ENCODE assay signal across 21 mouse cellular contexts in genomic region chr16:90008504-90008903, GRCm38 (mm10).
DNase-seq lines count a peak whose midpoint lies in the region; ATAC-seq and TF ChIP-seq lines count a peak whose summit lies in the region.
"Had no signal": no experiment of that assay in that cellular context is flagged by ENCODE, and none has a peak within 500 bp of the region (broad histone marks: within the 10 kb centered on the region; RNA-seq: fewer than 3 reads in every experiment).

No protein-coding gene starts in this region.

- TF ChIP-seq CTCF in hindbrain, postnatal 0 days (IDR thresholded peaks at IDR 0.05; ENCODE audit: low read depth), result peak; percentile 42; the same call in 1 of the 2 replicates
- TF ChIP-seq CTCF in lung, postnatal 0 days (IDR thresholded peaks at IDR 0.05), result peak; percentile 36
- TF ChIP-seq CTCF in cortical plate, adult 2 months (IDR thresholded peaks at IDR 0.05; ENCODE audit: extremely low read depth, insufficient read depth, low read length), result peak; percentile 26; the same call in 1 of the 2 replicates

- H3K27me3 ChIP-seq in hindbrain, postnatal 0 days (ENCODE audit: insufficient read depth, low read length), result no peaks in the 10 kb centered on the region
- no peaks in the 10 kb centered on the region for H3K27me3 ChIP-seq in hindbrain, embryonic 14.5 days (ENCODE audit: control insufficient read depth, insufficient read depth, low read length)
- no peaks in the 10 kb centered on the region for H3K27me3 ChIP-seq in lung, postnatal 0 days (replicated peaks; ENCODE audit: insufficient read depth, low read length)
- H3K27me3 ChIP-seq in hindbrain, embryonic 11.5 days (ENCODE audit: control insufficient read depth, insufficient read depth, low read length), result no peaks in the 10 kb centered on the region
- H3K27me3 ChIP-seq: forebrain, embryonic 15.5 days; kidney, embryonic 15.5 days; liver, embryonic 12.5 days had no signal

- no peak overlapping the region for H3K4me2 ChIP-seq in hindbrain, postnatal 0 days (ENCODE audit: low read depth, low read length)
- H3K4me2 ChIP-seq in hindbrain, embryonic 14.5 days (replicated peaks), result no peak overlapping the region
- H3K4me2 ChIP-seq in lung, postnatal 0 days (replicated peaks; ENCODE audit: low read depth, low read length), result no peak overlapping the region
- H3K4me2 ChIP-seq in hindbrain, embryonic 11.5 days (replicated peaks; ENCODE audit: low read depth, low read length), result no peak overlapping the region
- H3K4me2 ChIP-seq: forebrain, embryonic 15.5 days; kidney, embryonic 15.5 days; liver, embryonic 12.5 days had no signal

- no peaks in the 10 kb centered on the region for H3K9me3 ChIP-seq in hindbrain, postnatal 0 days (ENCODE audit: low read length)
- H3K9me3 ChIP-seq in hindbrain, embryonic 14.5 days (ENCODE audit: control insufficient read depth, low read length), result no peaks in the 10 kb centered on the region
- no peaks in the 10 kb centered on the region for H3K9me3 ChIP-seq in lung, postnatal 0 days (ENCODE audit: low read length)
- H3K9me3 ChIP-seq in hindbrain, embryonic 11.5 days (ENCODE audit: control insufficient read depth, low read length), result no peaks in the 10 kb centered on the region
- H3K9me3 ChIP-seq: forebrain, embryonic 15.5 days; liver, embryonic 12.5 days had no signal

- no peak overlapping the region for H3K4me3 ChIP-seq in hindbrain, postnatal 0 days (ENCODE audit: low read length)
- no peak overlapping the region for H3K4me3 ChIP-seq in hindbrain, embryonic 14.5 days (replicated peaks; ENCODE audit: low read length)
- no peak overlapping the region for H3K4me3 ChIP-seq in lung, postnatal 0 days (ENCODE audit: low read depth, low read length)
- no peak overlapping the region for H3K4me3 ChIP-seq in cortical plate, adult 2 months (ENCODE audit: insufficient read depth, low read length)
- H3K4me3 ChIP-seq in hindbrain, embryonic 11.5 days (ENCODE audit: low read depth, low read length), result no peak overlapping the region
- H3K4me3 ChIP-seq: forebrain, embryonic 15.5 days; heart, adult 2 months; kidney, embryonic 15.5 days; liver, embryonic 12.5 days had no signal

- TF ChIP-seq POLR2A in cortical plate, adult 2 months (IDR thresholded peaks at IDR 0.05; ENCODE audit: extremely low read depth, insufficient read depth, low read length), result no peak

- DNase-seq in hindbrain, postnatal 0 days (ENCODE audit: low spot score), result no peak
- DNase-seq in hindbrain, embryonic 14.5 days (ENCODE audit: low spot score), result no peak
- DNase-seq in lung, postnatal 0 days (ENCODE audit: low spot score), result no peak
- no peak for DNase-seq in lung, postnatal 36 days
- peak; percentile 19 for DNase-seq in telencephalon, adult 2 months (ENCODE audit: low read depth, low spot score)
- no peak for DNase-seq in hindbrain, embryonic 11.5 days (ENCODE audit: low spot score)
- DNase-seq: adrenal gland, postnatal 14 days; embryo, embryonic 11 days; gastrocnemius, postnatal 25 days; heart, adult 2 months; heart, postnatal 4 days; kidney, postnatal 4 days; lung, adult 18-20 months; lung, postnatal 4 days; right cerebral cortex, adult 18-20 months had no signal

- 90% methylated on average over 6 of the region's 6 CpGs for WGBS in hindbrain, postnatal 0 days
- 80% methylated on average over 6 of the region's 6 CpGs for WGBS in hindbrain, embryonic 14.5 days
- 78% methylated on average over 6 of the region's 6 CpGs for WGBS in lung, postnatal 0 days
- WGBS in hindbrain, embryonic 11.5 days, result 89% methylated on average over 6 of the region's 6 CpGs

- no peak overlapping the region for H3K9ac ChIP-seq in hindbrain, postnatal 0 days (replicated peaks; ENCODE audit: low read length)
- H3K9ac ChIP-seq in hindbrain, embryonic 14.5 days, result no peak overlapping the region
- no peak overlapping the region for H3K9ac ChIP-seq in lung, postnatal 0 days (replicated peaks; ENCODE audit: low read depth)
- H3K9ac ChIP-seq in hindbrain, embryonic 11.5 days (ENCODE audit: low read depth, low read length), result no peak overlapping the region
- H3K9ac ChIP-seq: forebrain, embryonic 15.5 days; kidney, embryonic 15.5 days; liver, embryonic 12.5 days had no signal

- no peaks in the 10 kb centered on the region for H3K36me3 ChIP-seq in hindbrain, postnatal 0 days (ENCODE audit: insufficient read depth, low read length)
- H3K36me3 ChIP-seq in hindbrain, embryonic 14.5 days (replicated peaks; ENCODE audit: control insufficient read depth, insufficient read depth), result no peaks in the 10 kb centered on the region
- no peaks in the 10 kb centered on the region for H3K36me3 ChIP-seq in lung, postnatal 0 days (ENCODE audit: insufficient read depth, low read length)
- no peaks in the 10 kb centered on the region for H3K36me3 ChIP-seq in hindbrain, embryonic 11.5 days (ENCODE audit: control insufficient read depth, insufficient read depth, low read length)
- H3K36me3 ChIP-seq: forebrain, embryonic 15.5 days; kidney, embryonic 15.5 days; liver, embryonic 12.5 days had no signal

- peaks cover 2% of the 10 kb centered on the region; the same call in 1 of the 2 replicates for H3K4me1 ChIP-seq in hindbrain, postnatal 0 days (ENCODE audit: insufficient read depth, low read length)
- peaks cover 7% of the 10 kb centered on the region for H3K4me1 ChIP-seq in hindbrain, embryonic 14.5 days (replicated peaks; ENCODE audit: control insufficient read depth, insufficient read depth, low read length)
- no peaks in the 10 kb centered on the region for H3K4me1 ChIP-seq in lung, postnatal 0 days (ENCODE audit: insufficient read depth, low read depth, low read length)
- no peaks in the 10 kb centered on the region for H3K4me1 ChIP-seq in cortical plate, adult 2 months (ENCODE audit: control insufficient read depth, insufficient read depth, low read length)
- peaks cover 5% of the 10 kb centered on the region; the same call in 1 of the 2 replicates for H3K4me1 ChIP-seq in hindbrain, embryonic 11.5 days (replicated peaks; ENCODE audit: control insufficient read depth, insufficient read depth, low read length)
- H3K4me1 ChIP-seq: liver, embryonic 12.5 days had no signal

- ATAC-seq in hindbrain, postnatal 0 days, result no peak
- no peak for ATAC-seq in hindbrain, embryonic 14.5 days (ENCODE audit: low FRiP score)
- ATAC-seq in lung, postnatal 0 days, result no peak
- no peak for ATAC-seq in hindbrain, embryonic 11.5 days (ENCODE audit: low FRiP score)
- ATAC-seq: forebrain, embryonic 15.5 days; intestine, postnatal 0 days; liver, embryonic 12.5 days; midbrain, embryonic 16.5 days had no signal

- no peak for TF ChIP-seq EP300 in lung, postnatal 0 days (IDR thresholded peaks at IDR 0.05)

- no peak overlapping the region for H3K27ac ChIP-seq in hindbrain, postnatal 0 days
- H3K27ac ChIP-seq in hindbrain, embryonic 14.5 days, result no peak overlapping the region
- no peak overlapping the region for H3K27ac ChIP-seq in lung, postnatal 0 days (ENCODE audit: low read length)
- H3K27ac ChIP-seq in cortical plate, adult 2 months (ENCODE audit: insufficient read depth, low read length), result no peak overlapping the region
- H3K27ac ChIP-seq in hindbrain, embryonic 11.5 days (ENCODE audit: low read depth, low read length), result no peak overlapping the region
- H3K27ac ChIP-seq: forebrain, embryonic 15.5 days; heart, adult 2 months; kidney, embryonic 15.5 days; liver, embryonic 12.5 days had no signal
